In the genomic region with DNA sequence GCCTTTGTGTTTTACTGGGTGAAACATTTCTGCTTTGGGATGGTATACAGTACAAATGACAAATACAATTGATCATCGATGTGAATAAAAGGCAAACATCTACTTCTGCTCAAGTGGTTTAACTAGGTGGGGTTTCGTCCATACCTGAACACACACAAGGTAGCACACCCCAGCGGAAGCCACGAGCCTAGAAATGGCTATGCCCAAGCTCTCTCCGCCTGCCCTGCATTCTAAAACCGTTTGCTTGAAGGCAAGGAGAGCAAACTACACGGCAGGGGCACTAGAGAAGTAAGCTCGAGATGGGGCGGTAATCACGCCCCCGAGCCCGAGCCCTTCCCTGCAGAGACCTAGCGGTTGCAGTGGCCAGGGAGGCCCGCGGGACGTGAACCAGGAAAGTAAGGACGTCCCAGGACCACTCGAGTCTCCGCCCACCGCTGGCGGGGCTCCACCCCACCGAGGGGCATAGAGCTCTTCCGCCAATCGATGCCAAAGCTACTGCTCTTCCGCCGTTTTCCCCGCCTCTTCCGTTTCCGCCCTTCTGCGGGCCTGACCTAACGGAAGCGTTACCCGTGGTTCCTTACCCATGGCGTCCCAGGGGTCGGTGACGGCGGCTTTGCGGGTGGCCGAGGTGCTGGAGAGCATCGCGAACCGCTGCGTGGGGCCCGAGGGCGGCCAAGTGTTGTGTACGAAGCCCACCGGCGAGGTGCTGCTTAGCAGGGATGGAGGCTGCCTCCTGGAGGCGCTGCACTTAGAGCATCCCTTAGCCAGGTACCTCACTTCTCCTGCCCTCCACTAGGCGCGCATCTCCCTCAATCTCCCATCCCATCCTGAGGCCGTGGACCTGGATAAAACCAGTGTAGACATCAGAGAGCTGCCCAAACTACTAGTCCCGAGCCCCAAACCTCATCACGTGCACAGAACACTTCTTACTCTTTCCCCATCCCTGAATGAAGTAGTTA, we compare ENCODE assay signal across 8 mouse cellular contexts. TPM values are rescaled to one million over a fixed set of nuclear protein-coding genes. Genes with fewer than 3 reads are reported as not detected.
DNase-seq lines count a peak whose midpoint lies in the region; ATAC-seq and TF ChIP-seq lines count a peak whose summit lies in the region.

Gene Bbs10 (plus strand): TSS at position 540 of the 959 bp plus-strand sequence.

- no peak for TF ChIP-seq EP300 in ES-Bruce4 (IDR thresholded peaks at IDR 0.05; ENCODE audit: insufficient read depth, low read depth, low read length)

- 0 out of 2 replicates have a peak, but pooled peaks cover 4% of the 10 kb centered on the region for H3K36me3 ChIP-seq in ES-Bruce4 (ENCODE audit: control insufficient read depth, insufficient read depth, low read length, poor library complexity, severe bottlenecking)
- no peaks in the 10 kb centered on the region for H3K36me3 ChIP-seq in forebrain, embryonic 14.5 days (ENCODE audit: control insufficient read depth, insufficient read depth, low read length)
- H3K36me3 ChIP-seq in neural tube, embryonic 15.5 days, result no peaks in the 10 kb centered on the region; the same call in 1 of the 2 replicates

- peak within 1 kb of the TSS; percentile 71 for H3K9ac ChIP-seq in ES-Bruce4 (ENCODE audit: low read depth, poor library complexity, severe bottlenecking)
- peak within 1 kb of the TSS; percentile 81 for H3K9ac ChIP-seq in forebrain, embryonic 14.5 days (ENCODE audit: low read length)
- H3K9ac ChIP-seq in neural tube, embryonic 15.5 days (replicated peaks), result peak within 1 kb of the TSS; percentile 65

- TF ChIP-seq POLR2A in ES-Bruce4 (IDR thresholded peaks at IDR 0.05; ENCODE audit: insufficient read depth, low read length), result peak; percentile 67

- TF ChIP-seq CTCF in ES-Bruce4 (IDR thresholded peaks at IDR 0.05; ENCODE audit: low read depth, low read length), result peak; percentile 61

- no peaks in the 10 kb centered on the region for H3K9me3 ChIP-seq in ES-Bruce4 (replicated peaks; ENCODE audit: control insufficient read depth, insufficient read depth, low read length, poor library complexity, severe bottlenecking)
- H3K9me3 ChIP-seq in forebrain, embryonic 14.5 days (replicated peaks; ENCODE audit: control insufficient read depth, low read length), result no peaks in the 10 kb centered on the region
- H3K9me3 ChIP-seq in neural tube, embryonic 15.5 days (replicated peaks), result no peaks in the 10 kb centered on the region

- peak within 1 kb of the TSS; percentile 63 for H3K4me2 ChIP-seq in forebrain, embryonic 14.5 days (ENCODE audit: low read length)
- H3K4me2 ChIP-seq in neural tube, embryonic 15.5 days, result peak within 1 kb of the TSS; percentile 60

- peaks cover 1% of the 10 kb centered on the region for H3K4me1 ChIP-seq in ES-Bruce4 (ENCODE audit: control insufficient read depth, insufficient read depth, low read length)
- peaks cover 6% of the 10 kb centered on the region; the same call in 1 of the 2 replicates for H3K4me1 ChIP-seq in forebrain, embryonic 14.5 days (ENCODE audit: control insufficient read depth, insufficient read depth, low read length)
- H3K4me1 ChIP-seq in neural tube, embryonic 15.5 days, result peaks cover 19% of the 10 kb centered on the region

- ATAC-seq in forebrain, embryonic 14.5 days, result peak; percentile 99
- peak; percentile 99 for ATAC-seq in neural tube, embryonic 15.5 days (ENCODE audit: low FRiP score)

- no peaks in the 10 kb centered on the region for H3K27me3 ChIP-seq in ES-Bruce4 (ENCODE audit: control insufficient read depth, insufficient read depth, low read length, poor library complexity, severe bottlenecking)
- no peaks in the 10 kb centered on the region for H3K27me3 ChIP-seq in forebrain, embryonic 14.5 days (replicated peaks; ENCODE audit: control insufficient read depth, insufficient read depth, low read length)
- no peaks in the 10 kb centered on the region for H3K27me3 ChIP-seq in neural tube, embryonic 15.5 days (replicated peaks)

- no peak within 1 kb of the TSS for H3K27ac ChIP-seq in ES-Bruce4 (ENCODE audit: insufficient read depth, low read length)
- H3K27ac ChIP-seq in forebrain, embryonic 14.5 days (ENCODE audit: low read depth, low read length), result peak within 1 kb of the TSS; percentile 87
- H3K27ac ChIP-seq in neural tube, embryonic 15.5 days (replicated peaks), result peak within 1 kb of the TSS; percentile 97

- H3K4me3 ChIP-seq in ES-Bruce4 (ENCODE audit: low read depth, low read length), result peak within 1 kb of the TSS; percentile 96
- peak within 1 kb of the TSS; percentile 66 for H3K4me3 ChIP-seq in forebrain, embryonic 14.5 days (ENCODE audit: low read depth, low read length)
- peak within 1 kb of the TSS; percentile 69 for H3K4me3 ChIP-seq in neural tube, embryonic 15.5 days (replicated peaks)

- peak; percentile 96 for DNase-seq in cerebellum, adult 11 months
- DNase-seq in forebrain, embryonic 14.5 days (ENCODE audit: low spot score), result peak; percentile 98
- peak; percentile 97 to 99 for DNase-seq in heart, postnatal 14 days
- peak; percentile 95 for DNase-seq in layer of hippocampus, adult 11-12 months (ENCODE audit: low spot score)
- peak; percentile 94 to 97 for DNase-seq in lung, adult 18-20 months
- DNase-seq in testis, postnatal 14 days (ENCODE audit: low spot score), result peak; percentile 92

- under 1% methylated on average over 52 of the region's 54 CpGs for WGBS in forebrain, embryonic 14.5 days
- 2% methylated on average over 53 of the region's 54 CpGs for WGBS in neural tube, embryonic 15.5 days

- intact Hi-C loops in heart, postnatal 14 days (cut with DNase I), result loop anchor here (5.0 to 10.0 kb wide), 3 partner anchors 174 to 659 kb away; partner anchors contain the start of gene Nap1l1

RNA-seq across cellular contexts. Expression of gene Bbs10, which starts in this region (rescaled TPM):
- 3.4 and 4.4 TPM in 2 replicates for polyA plus RNA-seq in ES-Bruce4 (2011; ENCODE audit: insufficient read depth, insufficient read length, low read depth, missing spikeins)
- polyA plus RNA-seq in forebrain, embryonic 14.5 days (2014; fragmentation: Nextera tagmentation; extraction: Ambion mirVana), result 6.2 and 7.1 TPM in 2 replicates
- total RNA-seq in heart, postnatal 14 days (2021), result 1 to 10 TPM; 3.1 to 3.2 TPM
- polyA plus RNA-seq in neural tube, embryonic 15.5 days (2015; fragmentation: Nextera tagmentation; extraction: Ambion mirVana), result 4.8 and 5.5 TPM in 2 replicates
